Mouse (Mus musculus) lung, postnatal 36 days (tissue): ENCODE data around the gene Prss58.

Source experiments
- DNase-seq: peaks from one replicate; pipeline ENCODE4 v3.0.0; 2022; ENCODE audit warnings: mixed read lengths

Gene Prss58

GRCm38 (mm10) chr6:40900287-40900686 is at the start of gene Prss58:
Prss58 (minus strand) TSS chr6:40900387.
- no peak for DNase-seq

- DNase-seq: no peak
Measured at GRCm38 (mm10) chr6:40940457-40940856, 40.3 kb upstream of the Prss58 start, which contains the start of gene 1700074P13Rik. 1700074P13Rik (minus strand) TSS chr6:40940557.

GRCm38 (mm10) chr6:40919954-40920353 is 19.8 kb upstream of the Prss58 start:
- no peak for DNase-seq

- no peak for DNase-seq
Measured at GRCm38 (mm10) chr6:40894716-40895115, 5.5 kb downstream of the Prss58 start.

DNA sequence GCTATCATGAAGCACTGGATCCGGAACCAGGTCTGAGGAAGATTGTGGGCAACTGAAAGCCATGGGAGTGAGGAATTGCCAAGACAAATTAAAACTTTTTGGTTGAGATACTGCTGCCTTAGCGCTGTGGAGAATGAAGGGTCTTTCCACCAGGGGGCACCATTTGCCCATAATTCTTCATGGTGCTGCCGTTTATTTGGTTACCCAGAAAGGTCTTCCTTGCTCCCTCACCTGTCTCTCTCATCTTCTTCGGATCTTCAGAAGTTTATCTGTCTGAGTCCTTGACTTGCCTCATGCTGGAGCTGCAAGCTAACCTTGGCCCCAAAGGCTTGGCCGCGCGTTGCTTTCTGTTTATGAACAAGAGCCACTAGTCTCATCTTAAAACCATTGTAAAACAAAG is 6.6 kb downstream of the Prss58 start:
- peak; percentile 30 for DNase-seq

GRCm38 (mm10) chr6:40891754-40892153 is 8.4 kb downstream of the Prss58 start:
- DNase-seq: no peak

- peak; percentile 3 for DNase-seq
Measured at GRCm38 (mm10) chr6:40890973-40891372, 9.2 kb downstream of the Prss58 start.

- no peak for DNase-seq
Measured at GRCm38 (mm10) chr6:40887394-40887793, 12.8 kb downstream of the Prss58 start, which contains the start of gene Moxd2. Moxd2 (minus strand) TSS chr6:40887494.

GRCm38 (mm10) chr6:40845283-40845682 is 54.9 kb downstream of the Prss58 start:
- no peak for DNase-seq
